Mouse (Mus musculus) ovary, postnatal 36 days (tissue): ENCODE measurements around the gene Hmgb1.

Experiments
- DNase-seq: peaks from one replicate; pipeline ENCODE4 v3.0.0; 2022; ENCODE audit warnings: low spot score, mixed read lengths

Gene Hmgb1

GRCm38 (mm10) chr5:149052421-149053338 is 131.6 kb downstream of the Hmgb1 start:
- peak; percentile 99 for DNase-seq

- DNase-seq: peak; percentile 83
Measured at GRCm38 (mm10) chr5:149051571-149052420, 132.5 kb downstream of the Hmgb1 start.

DNA sequence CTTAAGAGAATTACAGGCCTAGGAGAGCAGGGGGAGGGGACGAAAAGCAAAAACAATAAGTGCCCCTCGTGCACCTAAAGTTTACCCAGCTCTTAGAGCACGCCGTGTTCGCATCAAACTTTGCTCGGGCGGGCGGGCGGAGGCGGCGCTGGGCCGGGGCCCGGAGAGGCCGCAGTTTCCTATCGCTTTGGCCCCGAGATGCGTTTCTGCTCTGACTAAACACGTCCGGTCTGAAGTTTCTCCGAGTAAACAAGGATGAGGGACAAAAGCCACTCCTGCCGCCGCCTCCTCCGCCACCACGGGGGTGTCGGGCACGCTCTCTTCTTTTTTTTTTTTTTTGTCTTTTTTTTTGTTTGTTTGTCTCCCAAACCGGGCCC is 133.1 kb downstream of the Hmgb1 start:
- no peak for DNase-seq

- DNase-seq: no peak
Measured at GRCm38 (mm10) chr5:149050588-149051160, 133.6 kb downstream of the Hmgb1 start.

GRCm38 (mm10) chr5:149049435-149049834 is 134.9 kb downstream of the Hmgb1 start:
- no peak for DNase-seq

DNA sequence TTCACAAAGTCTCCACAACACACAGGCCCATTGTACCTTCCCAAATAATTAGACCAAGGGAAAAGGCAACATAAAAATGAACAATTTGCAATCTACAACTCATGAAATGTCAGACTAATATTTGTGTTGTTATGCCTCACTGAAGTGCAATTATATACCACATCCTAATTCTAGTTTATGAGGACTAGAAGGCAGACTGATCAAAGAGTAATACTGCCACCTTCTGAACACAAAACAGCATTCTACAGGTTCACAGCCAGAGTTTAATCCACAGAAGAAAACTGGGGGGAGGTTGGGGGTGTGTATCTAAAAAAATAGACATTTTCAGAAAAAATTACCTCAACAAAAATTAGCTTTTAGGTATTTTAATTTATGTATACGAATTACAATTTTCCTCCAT is 135.3 kb downstream of the Hmgb1 start:
- DNase-seq: no peak

DNA sequence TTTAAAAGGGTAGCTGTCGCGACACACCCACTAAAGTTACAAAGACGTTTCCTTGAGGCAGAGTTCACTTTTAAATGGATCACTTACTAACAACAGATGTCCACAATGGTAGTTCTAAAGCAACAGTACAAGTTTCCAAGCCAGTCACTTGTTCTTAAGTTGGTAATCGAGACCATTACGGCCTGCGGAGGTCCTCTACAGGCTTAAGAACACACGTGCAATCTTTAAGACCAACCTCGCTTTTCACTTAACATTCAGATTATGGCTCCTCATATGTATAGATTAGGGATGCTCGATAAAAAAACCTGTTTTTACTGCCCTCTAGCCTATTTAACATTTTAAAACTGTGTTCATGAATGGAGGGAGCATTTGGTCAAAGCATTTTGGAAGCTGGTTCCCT is 137.6 kb downstream of the Hmgb1 start:
- no peak for DNase-seq

GRCm38 (mm10) chr5:149045470-149046085 is 138.7 kb downstream of the Hmgb1 start:
- no peak for DNase-seq

DNA sequence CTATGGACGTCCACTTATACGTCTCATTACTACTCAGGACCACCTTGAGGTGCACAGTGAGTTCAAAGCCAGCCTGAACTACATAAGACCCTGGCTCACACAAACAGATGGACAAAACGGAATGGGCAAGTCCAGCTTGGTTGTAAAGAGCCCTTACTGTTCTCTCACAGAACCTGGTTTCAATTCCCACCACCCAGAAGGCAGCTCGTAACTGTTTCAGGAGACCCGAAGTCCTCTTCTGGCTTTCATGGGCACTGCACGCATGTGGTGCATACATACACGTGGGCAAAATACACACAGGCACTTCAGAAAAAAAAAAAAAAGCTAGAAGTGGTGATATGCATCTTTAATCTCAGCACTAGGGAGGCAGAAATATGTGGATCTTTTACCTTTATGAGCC is 139.2 kb downstream of the Hmgb1 start:
- no peak for DNase-seq

- DNase-seq: no peak
Measured at GRCm38 (mm10) chr5:149044067-149044466, 140.2 kb downstream of the Hmgb1 start.

DNA sequence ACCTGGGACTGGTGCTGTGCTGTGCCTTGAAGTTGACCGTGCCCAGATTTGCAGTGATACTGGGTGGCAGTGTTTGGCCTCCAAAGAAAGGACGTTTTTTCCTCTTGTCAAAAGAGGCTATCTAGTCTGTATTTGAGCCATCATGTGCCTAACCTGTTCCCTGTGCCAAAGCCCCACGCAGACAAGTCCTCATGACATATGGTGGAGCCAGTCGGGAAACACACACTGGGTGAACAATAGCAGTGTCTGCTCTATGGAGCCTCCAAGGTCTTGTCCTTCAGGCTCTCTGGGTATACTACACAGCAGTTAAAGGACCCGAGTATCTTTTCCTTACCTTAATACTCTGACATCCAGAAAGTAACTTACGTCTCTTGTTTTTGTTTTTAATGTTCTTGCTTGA is 141.0 kb downstream of the Hmgb1 start:
- no peak for DNase-seq

GRCm38 (mm10) chr5:149039825-149040224 is 144.5 kb downstream of the Hmgb1 start:
- DNase-seq: no peak

DNA sequence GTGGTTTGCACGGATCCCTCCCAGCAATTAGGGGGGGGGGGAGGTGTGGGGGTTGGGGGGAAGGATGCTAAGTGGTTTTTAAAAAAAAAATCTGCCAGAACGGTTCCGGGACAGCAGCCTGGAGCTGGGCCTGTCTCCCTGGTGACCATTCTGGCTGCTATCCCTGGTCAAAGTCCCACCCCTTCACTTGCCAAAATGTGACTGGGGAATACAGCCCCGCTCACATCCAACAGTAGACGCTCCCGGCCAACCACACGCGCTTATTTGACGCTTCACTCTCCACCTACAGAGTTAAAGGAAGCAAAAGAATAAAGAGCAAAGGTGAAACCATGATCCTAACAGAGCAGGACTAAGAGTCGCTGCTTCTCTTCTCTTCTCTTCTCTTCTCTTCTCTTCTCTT is 146.6 kb downstream of the Hmgb1 start:
- DNase-seq: peak; percentile 47

- no peak for DNase-seq
Measured at GRCm38 (mm10) chr5:149036920-149037319, 147.4 kb downstream of the Hmgb1 start.

DNA sequence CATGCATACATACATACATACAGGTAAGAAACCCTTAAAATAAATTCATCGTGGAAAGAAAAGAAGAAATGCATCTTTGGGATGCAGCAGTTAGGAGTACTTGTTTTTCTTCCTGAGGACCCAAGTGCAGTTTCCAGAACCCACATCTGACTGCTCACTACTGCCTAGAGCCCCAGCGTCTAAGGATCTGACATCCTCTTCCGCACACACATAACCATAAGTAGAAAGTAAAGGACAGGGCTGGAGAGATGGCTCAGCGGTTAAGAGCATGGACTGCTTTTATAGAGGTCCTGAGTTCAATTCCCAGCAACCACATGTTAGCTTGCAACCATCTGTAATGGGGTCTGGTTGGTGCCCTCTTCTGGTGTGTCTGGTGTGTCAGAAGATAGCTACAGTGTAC is 151.9 kb downstream of the Hmgb1 start:
- no peak for DNase-seq

DNA sequence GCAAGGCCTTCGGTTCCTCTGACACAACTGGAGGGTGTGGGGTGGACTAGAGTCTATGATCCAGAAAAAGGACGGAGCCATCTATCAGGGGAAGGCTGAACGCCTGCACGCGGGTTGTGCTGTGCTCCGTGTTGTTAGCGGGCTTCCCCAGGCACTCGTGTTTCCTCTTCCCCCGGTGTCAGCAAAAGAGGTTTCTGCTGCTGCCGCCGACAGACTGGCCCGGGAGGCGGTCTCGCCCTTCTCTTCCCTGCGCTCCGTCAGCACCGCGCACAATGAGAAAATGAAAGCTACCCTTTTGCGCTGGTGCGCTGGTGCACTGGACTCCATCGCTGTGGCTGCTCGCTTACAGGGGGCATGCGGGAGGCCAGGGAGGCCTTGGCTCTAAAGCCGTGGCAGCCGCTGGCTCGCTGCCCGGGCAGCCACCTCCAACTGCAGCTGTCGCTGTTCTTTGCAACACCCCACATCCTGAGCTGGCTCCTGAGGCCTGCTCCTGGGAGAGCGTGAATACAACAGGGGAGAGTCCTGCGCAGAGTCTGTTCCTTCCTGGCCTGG is 153.0 kb downstream of the Hmgb1 start:
- DNase-seq: peak; percentile 76

GRCm38 (mm10) chr5:149030103-149030502 is 154.2 kb downstream of the Hmgb1 start:
- no peak for DNase-seq

GRCm38 (mm10) chr5:149028394-149028793 is 155.9 kb downstream of the Hmgb1 start:
- DNase-seq: no peak

DNA sequence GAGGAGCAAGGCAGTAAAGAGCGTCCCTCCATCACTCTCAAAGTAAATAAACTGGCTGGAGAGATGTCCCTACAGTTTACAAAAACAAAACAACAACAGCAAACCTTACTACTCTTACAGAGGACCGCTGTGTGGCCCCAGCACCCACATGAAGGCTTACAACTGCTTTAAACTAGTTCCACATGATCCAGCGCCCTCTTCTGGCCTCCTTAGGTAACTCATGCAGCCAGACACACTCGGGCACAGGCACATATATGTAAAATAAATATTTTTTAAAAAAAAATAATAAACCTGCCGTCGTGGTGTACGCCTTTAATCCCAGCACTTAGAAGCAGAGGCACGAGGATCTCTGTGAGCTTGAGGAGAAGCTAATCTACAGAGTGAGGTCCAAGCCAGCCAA is 156.9 kb downstream of the Hmgb1 start:
- no peak for DNase-seq

DNA sequence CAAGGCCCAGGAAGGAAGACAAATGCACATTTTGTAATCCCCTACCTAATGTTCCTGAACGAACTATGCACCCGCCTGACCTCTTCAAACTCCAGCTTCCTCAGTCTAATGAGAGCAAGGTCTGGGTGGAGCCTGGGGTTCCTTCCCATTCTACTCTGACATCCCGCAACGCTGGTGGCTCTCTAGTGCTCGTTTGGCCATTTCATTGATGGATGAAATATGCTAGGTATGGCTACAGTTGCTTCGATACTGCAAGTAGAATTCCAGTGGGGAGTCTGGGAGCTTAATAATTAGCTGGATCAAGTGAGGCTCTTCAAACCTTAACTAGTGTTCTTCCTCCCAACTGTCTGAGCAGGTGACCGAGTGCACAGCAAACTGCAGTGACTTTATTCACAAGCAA is 163.2 kb downstream of the Hmgb1 start:
- no peak for DNase-seq

DNA sequence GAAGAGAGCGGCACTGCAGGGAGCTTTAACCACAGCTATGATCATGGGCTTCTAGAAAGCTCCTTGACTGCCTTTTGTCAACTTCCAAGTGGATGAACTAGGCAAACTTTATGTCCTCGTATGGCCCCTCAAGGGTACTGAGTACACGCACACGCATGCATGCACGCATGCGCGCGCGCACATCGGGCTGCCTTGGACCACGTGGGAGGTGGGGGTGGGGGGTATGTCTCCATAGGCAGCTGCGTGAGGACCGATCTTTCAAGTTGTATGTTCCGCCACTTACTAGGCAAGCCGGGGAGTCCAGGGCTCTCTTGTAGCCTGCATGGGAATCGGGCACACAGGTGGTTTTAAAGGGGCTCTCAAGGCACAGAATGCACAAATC is 163.6 kb downstream of the Hmgb1 start:
- no peak for DNase-seq
